Mouse (Mus musculus): ENCODE results near the gene Rimkla. TPM values are rescaled to one million over a fixed set of nuclear protein-coding genes. Genes with fewer than 3 reads are reported as not detected.

Rimkla gene
- polyA plus RNA-seq, 1 experiment from 2014 or later = 9.6 TPM

DNA sequence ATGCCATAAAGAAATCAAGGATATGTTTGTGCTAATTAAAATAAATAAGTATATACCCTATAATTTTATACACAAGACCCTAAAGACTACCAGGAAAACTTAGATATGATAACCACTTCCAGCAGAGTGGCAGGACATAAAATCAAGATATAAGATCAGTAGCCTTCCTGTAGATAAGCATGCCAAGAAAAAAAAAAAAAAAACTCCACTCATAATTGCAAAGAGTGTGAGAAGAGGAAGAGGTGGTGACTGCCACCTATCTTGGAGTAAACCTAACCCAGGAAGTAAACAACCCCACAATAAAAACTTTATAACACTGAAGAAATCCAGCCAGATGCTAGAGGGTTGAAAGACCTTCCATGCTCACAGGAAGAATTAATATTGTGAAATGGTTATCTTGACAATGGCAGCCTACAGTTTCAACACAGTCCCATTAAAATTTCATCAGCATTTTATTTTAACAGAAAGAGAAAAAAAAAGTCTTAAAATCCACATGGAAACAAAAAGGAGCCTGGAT lies 34.0 kb upstream of the Rimkla start:
- no peaks in the 10 kb centered on the region for H3K9me3 ChIP-seq (ENCODE audit: control insufficient read depth, low read length)
- no peak overlapping the region for H3K9ac ChIP-seq (ENCODE audit: low read length)
- no peak for ATAC-seq (ENCODE audit: insufficient read depth, low FRiP score, low TSS enrichment)
- DNase-seq (ENCODE audit: low spot score) = no peak
- no peaks in the 10 kb centered on the region for H3K36me3 ChIP-seq (ENCODE audit: control insufficient read depth, insufficient read depth, low read length)
- no peaks in the 10 kb centered on the region for H3K27me3 ChIP-seq (ENCODE audit: control insufficient read depth, insufficient read depth, low read length)
- H3K4me3 ChIP-seq (ENCODE audit: low read depth, low read length) = no peak overlapping the region
- no peak overlapping the region for H3K4me2 ChIP-seq (ENCODE audit: low read depth)
- no peaks in the 10 kb centered on the region for H3K4me1 ChIP-seq (ENCODE audit: control insufficient read depth, insufficient read depth, low read length)
- H3K27ac ChIP-seq (ENCODE audit: low read depth, low read length) = no peak overlapping the region

DNA sequence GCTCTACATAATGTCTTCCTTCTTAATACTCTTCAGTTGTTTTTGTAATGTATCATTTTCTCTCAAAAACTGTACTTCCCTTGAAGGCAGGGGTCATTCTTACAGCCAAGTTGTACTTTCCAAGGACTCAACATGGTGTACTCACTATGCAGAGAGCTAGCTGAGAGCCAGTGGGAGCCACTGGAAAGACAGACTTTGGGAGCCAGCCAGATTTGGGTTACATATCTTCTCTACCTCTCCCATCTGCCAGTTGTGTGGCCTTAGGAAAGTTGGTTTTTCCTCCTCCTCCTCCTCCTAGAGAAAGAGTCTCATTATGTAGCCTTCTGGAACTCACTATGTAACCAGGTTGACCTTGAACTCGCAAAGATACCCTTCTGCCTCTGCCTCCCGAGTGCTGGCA lies 32.0 kb upstream of the Rimkla start:
- Histone ChIP-seq H3K27ac (ENCODE audit: low read depth, low read length) (no peak overlapping the region), H3K4me2 (ENCODE audit: low read depth) (no peak overlapping the region), H3K9ac (ENCODE audit: low read length) (no peak overlapping the region), H3K4me1 (ENCODE audit: control insufficient read depth, insufficient read depth, low read length) (no peaks in the 10 kb centered on the region), H3K36me3 (ENCODE audit: control insufficient read depth, insufficient read depth, low read length) (no peaks in the 10 kb centered on the region), H3K27me3 (ENCODE audit: control insufficient read depth, insufficient read depth, low read length) (no peaks in the 10 kb centered on the region), H3K4me3 (ENCODE audit: low read depth, low read length) (no peak overlapping the region), H3K9me3 (ENCODE audit: control insufficient read depth, low read length) (no peaks in the 10 kb centered on the region)
- DNase-seq (ENCODE audit: low spot score) = no peak
- WGBS = 95% methylated on average over 2 of the region's 2 CpGs
- ATAC-seq (ENCODE audit: insufficient read depth, low FRiP score, low TSS enrichment) = no peak

DNA sequence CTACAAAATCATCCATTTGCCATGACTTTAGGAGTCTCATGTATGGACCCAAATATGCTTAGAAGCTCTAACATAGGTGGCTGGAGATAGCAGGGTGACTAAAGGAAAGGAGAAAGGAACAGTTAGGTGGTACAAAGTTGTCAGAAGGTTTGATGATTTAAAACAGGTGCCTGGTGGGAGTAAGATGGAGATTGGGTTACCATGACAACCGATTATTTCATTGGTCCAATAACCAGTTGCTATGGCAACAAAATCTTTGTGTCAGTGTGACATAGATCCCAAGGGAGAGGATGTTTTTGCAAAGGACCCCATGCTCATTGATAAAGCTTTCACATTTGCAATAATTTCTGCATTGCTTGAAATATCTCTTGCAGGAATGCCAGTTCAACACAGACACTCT lies 31.6 kb upstream of the Rimkla start:
- Histone ChIP-seq H3K27me3 (ENCODE audit: control insufficient read depth, insufficient read depth, low read length) (no peaks in the 10 kb centered on the region), H3K9ac (ENCODE audit: low read length) (no peak overlapping the region), H3K9me3 (ENCODE audit: control insufficient read depth, low read length) (no peaks in the 10 kb centered on the region), H3K27ac (ENCODE audit: low read depth, low read length) (no peak overlapping the region), H3K4me1 (ENCODE audit: control insufficient read depth, insufficient read depth, low read length) (no peaks in the 10 kb centered on the region), H3K4me3 (ENCODE audit: low read depth, low read length) (no peak overlapping the region), H3K4me2 (ENCODE audit: low read depth) (no peak overlapping the region), H3K36me3 (ENCODE audit: control insufficient read depth, insufficient read depth, low read length) (no peaks in the 10 kb centered on the region)
- ATAC-seq (ENCODE audit: insufficient read depth, low FRiP score, low TSS enrichment) = no peak
- DNase-seq (ENCODE audit: low spot score) = no peak
- WGBS = 91% methylated on average over 1 of the region's 1 CpGs

DNA sequence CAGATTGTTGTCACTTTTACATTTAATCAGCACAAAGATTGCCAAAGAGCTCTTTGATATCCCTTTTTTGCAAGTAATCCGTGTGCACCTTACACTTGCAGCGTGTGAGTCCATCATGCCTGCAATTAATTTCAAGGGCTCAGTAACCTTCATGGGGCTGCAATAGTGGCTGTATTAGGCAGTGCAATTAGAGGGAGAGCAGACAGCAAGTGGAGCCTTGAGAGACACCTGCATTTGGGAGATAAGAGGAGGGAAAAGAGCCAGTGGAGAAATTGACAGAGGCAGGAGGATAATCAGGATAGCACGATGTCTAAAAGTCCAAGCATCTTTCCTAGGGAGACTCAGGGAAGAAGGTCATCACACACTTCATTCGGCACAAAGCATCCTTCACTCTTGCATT lies 31.1 kb upstream of the Rimkla start:
- no peak overlapping the region for H3K27ac ChIP-seq (ENCODE audit: low read depth, low read length)

DNA sequence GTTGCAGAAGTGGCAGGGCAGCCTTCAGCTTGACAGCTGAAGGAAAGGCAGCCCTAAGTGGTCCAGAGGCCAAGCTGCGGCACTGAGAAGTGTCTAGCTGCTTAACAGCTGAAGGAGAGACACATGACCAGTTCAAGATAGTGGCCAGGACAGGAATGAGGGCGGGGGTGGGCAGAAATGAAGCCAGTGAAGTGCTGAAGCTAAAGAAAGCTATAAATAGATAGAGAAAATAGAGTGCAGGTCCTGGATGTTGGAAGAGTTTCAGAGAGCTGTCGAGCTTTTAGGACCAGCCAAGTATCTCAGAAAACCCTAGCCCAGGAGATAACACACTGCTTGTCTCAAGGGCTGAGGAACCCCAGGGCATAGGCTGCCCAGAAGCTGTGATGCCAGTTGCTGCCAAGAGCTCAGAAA lies 20.3 kb upstream of the Rimkla start:
- no peaks in the 10 kb centered on the region for H3K36me3 ChIP-seq (ENCODE audit: control insufficient read depth, insufficient read depth, low read length)
- no peak overlapping the region for H3K4me3 ChIP-seq (ENCODE audit: low read depth, low read length)
- no peak overlapping the region for H3K9ac ChIP-seq (ENCODE audit: low read length)
- H3K27ac ChIP-seq (ENCODE audit: low read depth, low read length) = no peak overlapping the region
- H3K27me3 ChIP-seq (ENCODE audit: control insufficient read depth, insufficient read depth, low read length) = no peaks in the 10 kb centered on the region
- no peak for DNase-seq (ENCODE audit: low spot score)
- 64% methylated on average over 3 of the region's 3 CpGs for WGBS
- no peak for ATAC-seq (ENCODE audit: insufficient read depth, low FRiP score, low TSS enrichment)
- H3K4me2 ChIP-seq (ENCODE audit: low read depth) = no peak overlapping the region
- H3K4me1 ChIP-seq (ENCODE audit: control insufficient read depth, insufficient read depth, low read length) = no peaks in the 10 kb centered on the region
- H3K9me3 ChIP-seq (ENCODE audit: control insufficient read depth, low read length) = no peaks in the 10 kb centered on the region

More for the DNA sequence above, 31.1 kb upstream of the Rimkla start:
- Histone ChIP-seq H3K9ac (ENCODE audit: low read length) (no peak overlapping the region), H3K4me2 (ENCODE audit: low read depth) (no peak overlapping the region), H3K36me3 (ENCODE audit: control insufficient read depth, insufficient read depth, low read length) (no peaks in the 10 kb centered on the region), H3K4me3 (ENCODE audit: low read depth, low read length) (no peak overlapping the region), H3K27me3 (ENCODE audit: control insufficient read depth, insufficient read depth, low read length) (no peaks in the 10 kb centered on the region), H3K9me3 (ENCODE audit: control insufficient read depth, low read length) (no peaks in the 10 kb centered on the region), H3K4me1 (ENCODE audit: control insufficient read depth, insufficient read depth, low read length) (no peaks in the 10 kb centered on the region)
- 87% methylated on average over 4 of the region's 4 CpGs for WGBS
- DNase-seq (ENCODE audit: low spot score) = no peak
- no peak for ATAC-seq (ENCODE audit: insufficient read depth, low FRiP score, low TSS enrichment)

DNA sequence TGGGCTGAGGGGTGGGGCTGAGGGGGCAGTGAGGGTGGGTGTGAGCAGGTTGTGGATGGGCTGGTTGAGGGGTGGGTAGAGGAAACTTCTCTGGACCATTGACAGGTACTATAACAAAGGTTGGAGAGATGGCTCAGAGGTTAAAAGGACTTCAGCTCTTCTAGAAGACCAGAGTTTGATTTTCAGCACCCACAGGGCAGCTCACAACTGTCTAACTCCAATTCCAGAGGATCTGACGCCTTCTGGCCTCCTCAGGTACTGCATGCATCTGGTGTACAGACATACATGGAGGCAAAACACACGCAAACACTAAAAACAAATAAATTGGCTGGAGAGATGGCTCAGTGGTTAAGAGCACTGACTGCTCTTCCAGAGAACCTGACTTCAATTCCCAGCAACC lies 19.2 kb upstream of the Rimkla start:
- ATAC-seq (ENCODE audit: insufficient read depth, low FRiP score, low TSS enrichment) = no peak
- 68% methylated on average over 2 of the region's 2 CpGs for WGBS
- no peak overlapping the region for H3K9ac ChIP-seq (ENCODE audit: low read length)

DNA sequence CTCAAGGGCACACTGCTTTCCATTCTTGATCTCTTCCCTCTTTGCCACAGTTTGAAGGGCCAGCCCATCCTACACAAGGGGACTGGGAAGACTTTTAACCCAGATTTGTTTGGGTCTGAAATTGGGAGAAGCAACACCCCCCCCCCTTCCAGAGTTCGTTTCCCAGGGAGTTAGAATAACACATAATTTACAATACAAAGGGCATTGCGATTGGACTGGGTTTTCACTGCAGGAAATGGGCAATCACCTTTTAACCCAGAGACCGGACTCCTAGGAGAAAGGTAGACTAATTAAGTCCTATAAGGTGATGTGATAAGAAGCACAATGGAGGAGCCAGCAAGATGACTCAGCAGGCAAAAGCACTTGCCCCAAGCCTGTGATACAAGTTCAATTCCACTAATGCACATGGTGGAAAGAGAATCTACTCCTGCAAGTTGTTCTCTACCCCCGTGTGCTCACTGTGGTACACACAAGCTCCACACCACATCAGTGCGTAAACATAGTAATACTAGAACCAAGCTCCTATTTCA lies 6.0 kb upstream of the Rimkla start:
- 54% methylated on average over 5 of the region's 5 CpGs for WGBS
- Histone ChIP-seq H3K27me3 (ENCODE audit: control insufficient read depth, insufficient read depth, low read length) (no peaks in the 10 kb centered on the region), H3K36me3 (ENCODE audit: control insufficient read depth, insufficient read depth, low read length) (no peaks in the 10 kb centered on the region), H3K9me3 (ENCODE audit: control insufficient read depth, low read length) (no peaks in the 10 kb centered on the region), H3K9ac (ENCODE audit: low read length) (no peak overlapping the region), H3K4me3 (ENCODE audit: low read depth, low read length) (no peak overlapping the region), H3K27ac (ENCODE audit: low read depth, low read length) (no peak overlapping the region), H3K4me1 (ENCODE audit: control insufficient read depth, insufficient read depth, low read length) (no peaks in the 10 kb centered on the region), H3K4me2 (ENCODE audit: low read depth) (no peak overlapping the region)
- DNase-seq (ENCODE audit: low spot score) (no peak), ATAC-seq (ENCODE audit: insufficient read depth, low FRiP score, low TSS enrichment) (no peak)

More for the DNA sequence above, 19.2 kb upstream of the Rimkla start:
- H3K36me3 ChIP-seq (ENCODE audit: control insufficient read depth, insufficient read depth, low read length) = no peaks in the 10 kb centered on the region
- no peak for DNase-seq (ENCODE audit: low spot score)
- H3K4me2 ChIP-seq (ENCODE audit: low read depth) = no peak overlapping the region
- H3K27me3 ChIP-seq (ENCODE audit: control insufficient read depth, insufficient read depth, low read length) = no peaks in the 10 kb centered on the region
- no peaks in the 10 kb centered on the region for H3K4me1 ChIP-seq (ENCODE audit: control insufficient read depth, insufficient read depth, low read length)
- no peaks in the 10 kb centered on the region for H3K9me3 ChIP-seq (ENCODE audit: control insufficient read depth, low read length)
- H3K27ac ChIP-seq (ENCODE audit: low read depth, low read length) = no peak overlapping the region
- H3K4me3 ChIP-seq (ENCODE audit: low read depth, low read length) = no peak overlapping the region

DNA sequence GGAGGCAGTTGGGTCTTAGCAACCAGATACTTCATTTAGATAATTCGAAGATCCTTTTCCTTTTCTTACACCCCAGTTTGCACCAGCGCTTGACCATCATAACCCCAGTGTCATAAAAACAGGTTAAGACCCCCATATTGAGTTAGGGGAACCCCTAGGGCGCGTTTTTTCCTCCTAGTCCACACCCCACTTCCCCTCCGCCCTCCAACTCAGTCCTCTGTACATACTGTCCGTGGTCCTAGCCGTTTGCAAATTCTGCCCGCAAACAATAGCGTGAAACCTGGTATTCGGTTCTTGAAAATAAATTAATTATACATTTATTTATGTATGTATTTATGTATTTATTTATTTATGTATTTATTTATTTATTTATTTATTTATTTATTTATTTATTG lies 502 bp upstream of the Rimkla start:
- H3K27me3 ChIP-seq (ENCODE audit: control insufficient read depth, insufficient read depth, low read length) = no peaks in the 10 kb centered on the region
- H3K9ac ChIP-seq (ENCODE audit: low read length) = peak overlapping the region; percentile 58
- DNase-seq (ENCODE audit: low spot score) (no peak), ATAC-seq (ENCODE audit: insufficient read depth, low FRiP score, low TSS enrichment) (peak; percentile 43; the same call in 1 of the 2 replicates)
- peak overlapping the region; percentile 78 for H3K4me2 ChIP-seq (ENCODE audit: low read depth)
- no peaks in the 10 kb centered on the region for H3K9me3 ChIP-seq (ENCODE audit: control insufficient read depth, low read length)
- WGBS = 33% methylated on average over 10 of the region's 10 CpGs
- peak overlapping the region; percentile 52 for H3K4me3 ChIP-seq (ENCODE audit: low read depth, low read length)
- H3K4me1 ChIP-seq (ENCODE audit: control insufficient read depth, insufficient read depth, low read length) = no peaks in the 10 kb centered on the region
- peak overlapping the region; percentile 49; the same call in 1 of the 2 replicates for H3K27ac ChIP-seq (ENCODE audit: low read depth, low read length)
- no peaks in the 10 kb centered on the region for H3K36me3 ChIP-seq (ENCODE audit: control insufficient read depth, insufficient read depth, low read length)

DNA sequence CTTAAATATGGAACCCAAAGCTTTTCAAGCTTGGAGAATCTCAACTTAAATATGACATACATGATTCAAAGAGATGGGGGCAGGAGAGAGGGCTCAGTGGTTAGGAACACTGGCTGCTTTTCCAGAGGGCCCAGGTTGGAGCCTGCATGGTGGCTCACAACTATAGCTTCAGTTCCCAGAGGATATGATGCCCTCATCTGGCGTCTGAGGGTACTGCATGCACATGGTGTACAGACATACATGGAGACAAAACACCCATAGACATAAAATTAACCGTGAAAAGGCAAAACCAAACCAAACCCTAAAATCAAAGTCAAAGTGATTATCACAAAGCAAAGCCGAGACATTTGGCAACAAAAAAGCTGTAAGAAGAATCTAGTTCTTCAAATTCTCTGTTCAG lies 1.6 kb downstream of the Rimkla start:
- 77% methylated on average over 3 of the region's 3 CpGs for WGBS

More for the DNA sequence above, 1.6 kb downstream of the Rimkla start:
- Histone ChIP-seq H3K27me3 (ENCODE audit: control insufficient read depth, insufficient read depth, low read length) (no peaks in the 10 kb centered on the region), H3K9ac (ENCODE audit: low read length) (no peak overlapping the region), H3K36me3 (ENCODE audit: control insufficient read depth, insufficient read depth, low read length) (no peaks in the 10 kb centered on the region), H3K4me3 (ENCODE audit: low read depth, low read length) (no peak overlapping the region), H3K4me1 (ENCODE audit: control insufficient read depth, insufficient read depth, low read length) (no peaks in the 10 kb centered on the region), H3K27ac (ENCODE audit: low read depth, low read length) (no peak overlapping the region), H3K9me3 (ENCODE audit: control insufficient read depth, low read length) (no peaks in the 10 kb centered on the region), H3K4me2 (ENCODE audit: low read depth) (no peak overlapping the region)
- ATAC-seq (ENCODE audit: insufficient read depth, low FRiP score, low TSS enrichment) = no peak
- peak; percentile 21 for DNase-seq (ENCODE audit: low spot score)

Data from neural tube, embryonic 11.5 days (tissue).